Mouse (Mus musculus) embryonic fibroblast, embryonic 13.5 days (primary cell): Measurements from ENCODE around the gene Prpf4b. TPM values are rescaled to one million over a fixed set of nuclear protein-coding genes. Genes with fewer than 3 reads are reported as not detected.
"Not testable (repeated sequence)": the region's sequence is repeated elsewhere in the genome, so short reads cannot be mapped to it uniquely, and the experiment has no call there.

Experiments
- H3K27ac ChIP-seq: 2 replicates; pipeline ENCODE4 v1.5.1; 2012; ENCODE audit warnings: low read length, control low read depth, inconsistent platforms; ENCODE audit not compliant: insufficient read depth
- H3K4me1 ChIP-seq: 2 replicates; pipeline ENCODE4 v1.6.1; 2011; ENCODE audit warnings: low read length; ENCODE audit not compliant: control insufficient read depth, insufficient read depth
- H3K4me3 ChIP-seq: 2 replicates; pipeline ENCODE4 v1.5.1; 2011; ENCODE audit warnings: mild to moderate bottlenecking, control low read depth, low read length; ENCODE audit not compliant: insufficient read depth
- CTCF ChIP-seq: IDR thresholded peaks from 2 replicates; pipeline ENCODE4 v1.5.1; 2011; ENCODE audit warnings: mild to moderate bottlenecking, control low read depth, low read length, moderate library complexity, borderline replicate concordance; ENCODE audit not compliant: insufficient read depth
- POLR2A ChIP-seq: IDR thresholded peaks from 2 replicates; pipeline ENCODE4 v1.6.1; 2011; ENCODE audit warnings: low read depth, mild to moderate bottlenecking, control low read depth, low read length, moderate library complexity
- polyA plus RNA-seq: library from polyadenylated mRNA; stranded (reverse); fragments of >200 nt; gene quantifications from 2 replicates; pipeline ENCODE4 v1.2.4, GENCODE M21; 2011; ENCODE audit warnings: low read depth; ENCODE audit not compliant: missing spikeins, insufficient read length

Prpf4b gene
- polyA plus RNA-seq, 1 experiment, result 98.5 TPM

GRCm38 (mm10) chr13:34934931-34935644 lies 60.0 kb downstream of the Prpf4b start:
- TF ChIP-seq CTCF (no peak), POLR2A (no peak)

GRCm38 (mm10) chr13:34942370-34942769 lies 67.3 kb downstream of the Prpf4b start:
- TF ChIP-seq POLR2A (no peak), CTCF (no peak)
- H3K27ac ChIP-seq, result no peak overlapping the region
- no peak overlapping the region for H3K4me3 ChIP-seq
- H3K4me1 ChIP-seq, result no peaks in the 10 kb centered on the region

More at GRCm38 (mm10) chr13:34934931-34935644, 60.0 kb downstream of the Prpf4b start:
- Histone ChIP-seq H3K4me1 (no peaks in the 10 kb centered on the region), H3K27ac (no peak overlapping the region), H3K4me3 (no peak overlapping the region)

GRCm38 (mm10) chr13:34951437-34951836 lies 76.3 kb downstream of the Prpf4b start:
- not testable (repeated sequence) for H3K27ac ChIP-seq, H3K4me1 ChIP-seq, H3K4me3 ChIP-seq

Other genes starting within 250 kb of the Prpf4b start
- 22.0 and 23.0 TPM in 2 replicates for gene Pxdc1, start 221.8 kb upstream of the Prpf4b start, polyA plus RNA-seq
- gene Fam50b, start 140.5 kb upstream of the Prpf4b start, polyA plus RNA-seq, result not detected in 2 replicates
- gene Fam217a, start 49.0 kb downstream of the Prpf4b start, polyA plus RNA-seq, result not detected in 2 replicates
- gene 4933417A18Rik, start 49.1 kb downstream of the Prpf4b start, polyA plus RNA-seq, result not detected in 2 replicates
- gene Eci3, start 88.5 kb downstream of the Prpf4b start, polyA plus RNA-seq, result not detected in 2 replicates
- gene Eci2, start 151.8 kb downstream of the Prpf4b start, polyA plus RNA-seq, result 68.0 and 78.9 TPM in 2 replicates